Mouse (Mus musculus): ENCODE measurements around the gene Eif2d.
"Not testable (repeated sequence)": the region's sequence is repeated elsewhere in the genome, so short reads cannot be mapped to it uniquely, and the experiment has no call there.

Gene Eif2d

GRCm38 (mm10) chr1:131139102-131140095 lies 13.6 kb upstream of the Eif2d start:
- peak; percentile 21 for DNase-seq

GRCm38 (mm10) chr1:131141449-131141848 lies 11.5 kb upstream of the Eif2d start:
- DNase-seq, result no peak

GRCm38 (mm10) chr1:131142472-131142871 lies 10.5 kb upstream of the Eif2d start:
- no peak for DNase-seq

- DNase-seq, result not testable (repeated sequence)
Measured at GRCm38 (mm10) chr1:131145222-131145621, 7.8 kb upstream of the Eif2d start.

- DNase-seq, result no peak
Measured at GRCm38 (mm10) chr1:131146181-131146614, 6.8 kb upstream of the Eif2d start.

- no peak for DNase-seq
Measured at GRCm38 (mm10) chr1:131149496-131149895, 3.5 kb upstream of the Eif2d start.

- DNase-seq, result peak; percentile 50
Measured at GRCm38 (mm10) chr1:131155456-131155855, 2.5 kb downstream of the Eif2d start.

GRCm38 (mm10) chr1:131159573-131160327 lies 6.8 kb downstream of the Eif2d start:
- not testable (repeated sequence) for DNase-seq

GRCm38 (mm10) chr1:131161091-131161490 lies 8.1 kb downstream of the Eif2d start:
- DNase-seq, result no peak

GRCm38 (mm10) chr1:131164427-131164826 lies 11.4 kb downstream of the Eif2d start:
- DNase-seq, result no peak

GRCm38 (mm10) chr1:131167612-131168011 lies 14.6 kb downstream of the Eif2d start:
- DNase-seq, result no peak

- DNase-seq, result no peak
Measured at GRCm38 (mm10) chr1:131173001-131173400, 20.0 kb downstream of the Eif2d start.

- DNase-seq, result no peak
Measured at GRCm38 (mm10) chr1:131173809-131174208, 20.8 kb downstream of the Eif2d start.

- peak; percentile 16 for DNase-seq
Measured at GRCm38 (mm10) chr1:131174299-131174861, 21.4 kb downstream of the Eif2d start.

GRCm38 (mm10) chr1:131175189-131175588 lies 22.2 kb downstream of the Eif2d start:
- no peak for DNase-seq

- no peak for DNase-seq
Measured at GRCm38 (mm10) chr1:131175819-131176218, 22.8 kb downstream of the Eif2d start.

GRCm38 (mm10) chr1:131177249-131177648 lies 24.3 kb downstream of the Eif2d start:
- DNase-seq, result no peak

- no peak for DNase-seq
Measured at GRCm38 (mm10) chr1:131178083-131178482, 25.1 kb downstream of the Eif2d start.

- DNase-seq, result no peak
Measured at GRCm38 (mm10) chr1:131180386-131180785, 27.4 kb downstream of the Eif2d start.

- DNase-seq, result peak; percentile 80
Measured at GRCm38 (mm10) chr1:131181642-131182527, 28.9 kb downstream of the Eif2d start.

GRCm38 (mm10) chr1:131183201-131183600 lies 30.2 kb downstream of the Eif2d start:
- no peak for DNase-seq
